Mouse (Mus musculus) hindbrain, embryonic 10.5 days (tissue): ENCODE results near the gene Zranb1. TPM values are rescaled to one million over a fixed set of nuclear protein-coding genes. Genes with fewer than 3 reads are reported as not detected.

Experiments
- DNase-seq: peaks from one replicate; pipeline ENCODE4 v3.0.0-alpha.2; 2017; ENCODE audit warnings: low spot score
- H3K27ac ChIP-seq: fragments of 300-500 bp; sonication (generic); 2 replicates; pipeline ENCODE4 v1.5.1; 2016; ENCODE audit warnings: mild to moderate bottlenecking, moderate library complexity
- H3K27me3 ChIP-seq: fragments of 300-500 bp; sonication (generic); 2 replicates; pipeline ENCODE4 v1.6.1; 2016; ENCODE audit warnings: mild to moderate bottlenecking; ENCODE audit not compliant: poor library complexity, insufficient read depth, severe bottlenecking
- H3K36me3 ChIP-seq: fragments of 300-500 bp; sonication (generic); 2 replicates; pipeline ENCODE4 v1.6.1; 2016; ENCODE audit warnings: mild to moderate bottlenecking, moderate library complexity
- H3K4me1 ChIP-seq: fragments of 300-500 bp; sonication (generic); replicated peaks from 2 replicates; pipeline ENCODE4 v1.6.1; 2016; ENCODE audit warnings: mild to moderate bottlenecking
- H3K4me3 ChIP-seq: fragments of 300-500 bp; sonication (generic); 2 replicates; pipeline ENCODE4 v1.5.1; 2016; ENCODE audit warnings: mild to moderate bottlenecking, moderate library complexity
- H3K9me3 ChIP-seq: fragments of 300-500 bp; sonication (generic); 2 replicates; pipeline ENCODE4 v1.6.1; 2016; ENCODE audit warnings: mild to moderate bottlenecking, moderate library complexity
- WGBS: fragments of 180-500 bp; shearing (Covaris S2); methylation state at CpG from one replicate; pipeline ENCODE4 v1.1.7; 2016; 5-methylcytosine and 5-hydroxymethylcytosine counted together
- polyA plus RNA-seq: library from polyadenylated mRNA; unstranded; fragments of >200 nt; fragmentation: Nextera tagmentation; extraction: Ambion mirVana; gene quantifications from 2 replicates; pipeline ENCODE4 v1.2.1, GENCODE M21; 2016

The Zranb1 gene
- polyA plus RNA-seq, 1 experiment from 2014 or later: 9.1 TPM

GRCm38 (mm10) chr7:132934743-132935142 lies 3.8 kb downstream of the Zranb1 start:
- no peak for DNase-seq
- Histone ChIP-seq H3K36me3 (no peaks in the 10 kb centered on the region), H3K27me3 (no peaks in the 10 kb centered on the region), H3K27ac (no peak overlapping the region), H3K4me3 (no peak overlapping the region), H3K9me3 (no peaks in the 10 kb centered on the region), H3K4me1 (peaks cover 18% of the 10 kb centered on the region)

- Histone ChIP-seq H3K27me3 (no peaks in the 10 kb centered on the region), H3K27ac (no peak overlapping the region), H3K4me3 (no peak overlapping the region), H3K9me3 (no peaks in the 10 kb centered on the region), H3K36me3 (no peaks in the 10 kb centered on the region), H3K4me1 (no peaks in the 10 kb centered on the region)
- 93% methylated on average over 2 of the region's 2 CpGs for WGBS
- no peak for DNase-seq
Observed at GRCm38 (mm10) chr7:132939118-132939517, 8.2 kb downstream of the Zranb1 start.

- H3K4me3 ChIP-seq: no peak overlapping the region
- no peak overlapping the region for H3K27ac ChIP-seq
- no peaks in the 10 kb centered on the region for H3K27me3 ChIP-seq
- 92% methylated on average over 2 of the region's 2 CpGs for WGBS
- H3K4me1 ChIP-seq: no peaks in the 10 kb centered on the region
- no peaks in the 10 kb centered on the region for H3K36me3 ChIP-seq
- DNase-seq: no peak
- no peaks in the 10 kb centered on the region for H3K9me3 ChIP-seq
Observed at GRCm38 (mm10) chr7:132940569-132940968, 9.6 kb downstream of the Zranb1 start.

GRCm38 (mm10) chr7:132949968-132950367 lies 19.0 kb downstream of the Zranb1 start:
- Histone ChIP-seq H3K27ac (no peak overlapping the region), H3K36me3 (no peaks in the 10 kb centered on the region), H3K4me1 (no peaks in the 10 kb centered on the region), H3K27me3 (no peaks in the 10 kb centered on the region), H3K9me3 (no peaks in the 10 kb centered on the region), H3K4me3 (no peak overlapping the region)
- DNase-seq: no peak
- WGBS: 90% methylated on average over 4 of the region's 4 CpGs

GRCm38 (mm10) chr7:132950613-132951012 lies 19.7 kb downstream of the Zranb1 start:
- Histone ChIP-seq H3K4me3 (no peak overlapping the region), H3K27me3 (no peaks in the 10 kb centered on the region), H3K4me1 (no peaks in the 10 kb centered on the region), H3K9me3 (no peaks in the 10 kb centered on the region), H3K27ac (no peak overlapping the region), H3K36me3 (no peaks in the 10 kb centered on the region)
- 94% methylated on average over 3 of the region's 3 CpGs for WGBS
- no peak for DNase-seq

GRCm38 (mm10) chr7:132964395-132964794 lies 33.5 kb downstream of the Zranb1 start:
- Histone ChIP-seq H3K4me1 (no peaks in the 10 kb centered on the region), H3K4me3 (no peak overlapping the region), H3K36me3 (peaks cover 27% of the 10 kb centered on the region), H3K9me3 (no peaks in the 10 kb centered on the region), H3K27me3 (no peaks in the 10 kb centered on the region), H3K27ac (no peak overlapping the region)
- no peak for DNase-seq
- 87% methylated on average over 3 of the region's 3 CpGs for WGBS

GRCm38 (mm10) chr7:132965707-132966106 lies 34.8 kb downstream of the Zranb1 start:
- WGBS: 79% methylated on average over 2 of the region's 2 CpGs

GRCm38 (mm10) chr7:132972079-132972478 lies 41.1 kb downstream of the Zranb1 start:
- H3K27me3 ChIP-seq: no peaks in the 10 kb centered on the region
- peaks cover 47% of the 10 kb centered on the region for H3K36me3 ChIP-seq
- no peaks in the 10 kb centered on the region for H3K4me1 ChIP-seq
- no peaks in the 10 kb centered on the region for H3K9me3 ChIP-seq
- DNase-seq: no peak
- 92% methylated on average over 2 of the region's 2 CpGs for WGBS
- no peak overlapping the region for H3K27ac ChIP-seq
- no peak overlapping the region for H3K4me3 ChIP-seq

More at GRCm38 (mm10) chr7:132965707-132966106, 34.8 kb downstream of the Zranb1 start:
- Histone ChIP-seq H3K9me3 (no peaks in the 10 kb centered on the region), H3K4me1 (no peaks in the 10 kb centered on the region), H3K27ac (no peak overlapping the region), H3K27me3 (no peaks in the 10 kb centered on the region), H3K36me3 (peaks cover 30% of the 10 kb centered on the region), H3K4me3 (no peak overlapping the region)
- no peak for DNase-seq

GRCm38 (mm10) chr7:132976079-132976478 lies 45.1 kb downstream of the Zranb1 start:
- 87% methylated on average over 2 of the region's 2 CpGs for WGBS
- H3K27ac ChIP-seq: no peak overlapping the region
- peaks cover 48% of the 10 kb centered on the region for H3K36me3 ChIP-seq
- no peaks in the 10 kb centered on the region for H3K9me3 ChIP-seq
- H3K4me3 ChIP-seq: no peak overlapping the region
- no peaks in the 10 kb centered on the region for H3K4me1 ChIP-seq
- DNase-seq: no peak
- H3K27me3 ChIP-seq: no peaks in the 10 kb centered on the region

GRCm38 (mm10) chr7:132977981-132978380 lies 47.0 kb downstream of the Zranb1 start:
- no peak for DNase-seq
- Histone ChIP-seq H3K27ac (no peak overlapping the region), H3K27me3 (no peaks in the 10 kb centered on the region), H3K4me3 (no peak overlapping the region), H3K4me1 (peaks cover 7% of the 10 kb centered on the region; the same call in 1 of the 2 replicates), H3K9me3 (no peaks in the 10 kb centered on the region), H3K36me3 (peaks cover 62% of the 10 kb centered on the region)
- WGBS: 92% methylated on average over 2 of the region's 2 CpGs

GRCm38 (mm10) chr7:132982639-132983038 lies 51.7 kb downstream of the Zranb1 start:
- Histone ChIP-seq H3K27me3 (no peaks in the 10 kb centered on the region), H3K27ac (no peak overlapping the region), H3K36me3 (peaks cover 79% of the 10 kb centered on the region), H3K4me3 (no peak overlapping the region), H3K9me3 (no peaks in the 10 kb centered on the region), H3K4me1 (peaks cover 7% of the 10 kb centered on the region; the same call in 1 of the 2 replicates)
- DNase-seq: no peak
- 59% methylated on average over 3 of the region's 3 CpGs for WGBS

- Histone ChIP-seq H3K9me3 (no peaks in the 10 kb centered on the region), H3K4me3 (no peak overlapping the region), H3K27me3 (no peaks in the 10 kb centered on the region), H3K36me3 (peaks cover 93% of the 10 kb centered on the region), H3K4me1 (no peaks in the 10 kb centered on the region), H3K27ac (no peak overlapping the region)
- 94% methylated on average over 5 of the region's 5 CpGs for WGBS
- DNase-seq: no peak
Observed at GRCm38 (mm10) chr7:132989839-132990238, 58.9 kb downstream of the Zranb1 start.

- Histone ChIP-seq H3K27ac (no peak overlapping the region), H3K27me3 (no peaks in the 10 kb centered on the region), H3K9me3 (no peaks in the 10 kb centered on the region), H3K36me3 (peaks cover 93% of the 10 kb centered on the region), H3K4me1 (no peaks in the 10 kb centered on the region), H3K4me3 (no peak overlapping the region)
- no peak for DNase-seq
- 95% methylated on average over 14 of the region's 14 CpGs for WGBS
Observed at GRCm38 (mm10) chr7:132991240-132991900, 60.4 kb downstream of the Zranb1 start.
